Mouse (Mus musculus) right cerebral cortex, adult 18-20 months (tissue): ENCODE data around the gene Nipsnap1.

ENCODE experiments used
- DNase-seq: peaks from one replicate; pipeline ENCODE4 v3.0.0; 2022; ENCODE audit warnings: mixed read lengths

The Nipsnap1 gene

GRCm38 (mm10) chr11:4874551-4874950 is 800 bp downstream of the Nipsnap1 start:
- no peak for DNase-seq

GRCm38 (mm10) chr11:4881087-4881486 is 7.3 kb downstream of the Nipsnap1 start:
- DNase-seq = no peak

- DNase-seq = no peak
Observed at GRCm38 (mm10) chr11:4882892-4883627, 9.3 kb downstream of the Nipsnap1 start.

GRCm38 (mm10) chr11:4885385-4885903 is 11.7 kb downstream of the Nipsnap1 start:
- peak; percentile 26 for DNase-seq

- DNase-seq = no peak
Observed at GRCm38 (mm10) chr11:4886987-4887386, 13.2 kb downstream of the Nipsnap1 start.

GRCm38 (mm10) chr11:4894848-4895816 is 21.4 kb downstream of the Nipsnap1 start, which contains the start of gene Thoc5:
Gene Thoc5, plus strand, starts transcription at chr11:4895320.
- peak; percentile 90 for DNase-seq

GRCm38 (mm10) chr11:4900437-4900836 is 26.7 kb downstream of the Nipsnap1 start:
- DNase-seq = no peak

- DNase-seq = no peak
Observed at GRCm38 (mm10) chr11:4901956-4902355, 28.2 kb downstream of the Nipsnap1 start.

- DNase-seq = no peak
Observed at GRCm38 (mm10) chr11:4906231-4906630, 32.5 kb downstream of the Nipsnap1 start.

GRCm38 (mm10) chr11:4916068-4916467 is 42.3 kb downstream of the Nipsnap1 start:
- DNase-seq = peak; percentile 66

GRCm38 (mm10) chr11:4921281-4921680 is 47.5 kb downstream of the Nipsnap1 start:
- no peak for DNase-seq

- DNase-seq = no peak
Observed at GRCm38 (mm10) chr11:4921751-4922150, 48.0 kb downstream of the Nipsnap1 start.

GRCm38 (mm10) chr11:4927224-4927623 is 53.5 kb downstream of the Nipsnap1 start:
- peak; percentile 78 for DNase-seq

- no peak for DNase-seq
Observed at GRCm38 (mm10) chr11:4931009-4931601, 57.4 kb downstream of the Nipsnap1 start.

GRCm38 (mm10) chr11:4936243-4936642 is 62.5 kb downstream of the Nipsnap1 start:
- DNase-seq = no peak
